ENCODE assay signal across 8 mouse cellular contexts in the genomic region with DNA sequence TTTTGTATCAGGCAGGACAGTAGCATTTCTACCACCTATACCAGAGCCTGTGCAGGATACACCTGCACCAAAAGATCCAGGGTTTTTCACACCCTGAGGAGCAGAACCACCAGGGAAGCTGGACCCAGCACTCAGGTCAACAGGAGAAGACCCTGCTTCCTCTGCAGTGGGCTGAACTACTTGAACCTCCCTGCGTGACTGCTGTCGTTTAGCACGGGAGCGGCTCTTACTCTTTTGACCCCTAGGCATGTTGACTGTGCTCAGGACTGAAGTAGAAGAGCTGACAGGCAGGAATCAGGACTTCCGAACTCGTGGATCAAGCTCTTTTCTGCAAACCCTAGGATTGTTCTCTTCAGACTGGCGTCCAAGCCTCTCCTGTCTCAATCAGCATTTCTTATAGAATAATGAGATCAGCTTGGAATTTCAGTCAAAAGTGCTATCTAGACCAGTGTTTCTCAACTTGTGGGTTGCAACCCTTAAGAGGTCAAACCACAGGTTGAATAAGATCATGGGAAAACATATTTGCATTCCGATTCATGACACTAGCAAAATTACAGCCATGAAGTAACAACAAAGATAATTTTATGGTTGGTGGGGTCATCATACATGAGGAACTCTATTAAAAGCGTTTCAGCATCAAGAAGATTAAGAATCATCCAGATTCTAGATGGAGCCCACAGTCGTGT. TPM values are rescaled to one million over a fixed set of nuclear protein-coding genes. Genes with fewer than 3 reads are reported as not detected.
DNase-seq lines count a peak whose midpoint lies in the region; ATAC-seq and TF ChIP-seq lines count a peak whose summit lies in the region.

No protein-coding gene starts in this region.

- DNase-seq in layer of hippocampus, adult 2 months (ENCODE audit: low spot score in 2 of 2) = no peak
- DNase-seq in layer of hippocampus, adult 9-10 months (ENCODE audit: low spot score) = no peak
- peak; percentile 30 for DNase-seq in cerebellum, adult 9-11 months
- DNase-seq in thymus, adult 2 months = peak; percentile 3
- no peak for DNase-seq in gastrocnemius, postnatal 25 days
- DNase-seq in layer of hippocampus, adult 18-20 months (ENCODE audit: low spot score in 2 of 2) = no peak

- no peak for TF ChIP-seq POLR2A in thymus, adult 2 months (IDR thresholded peaks at IDR 0.05; ENCODE audit: control insufficient read depth, extremely low read depth, insufficient read depth, low read length, poor library complexity)

- H3K4me2 ChIP-seq in heart, embryonic 16.5 days (ENCODE audit: low read depth, low read length) = peak overlapping the region; percentile 80
- peak overlapping the region; percentile 70 for H3K4me2 ChIP-seq in liver, embryonic 12.5 days

- ATAC-seq in heart, embryonic 16.5 days (replicated peaks; ENCODE audit: extremely low read depth, insufficient read depth, low FRiP score) = no peak
- no peak; the same call in 1 of the 2 replicates for ATAC-seq in liver, embryonic 12.5 days

- peak overlapping the region; percentile 85 for H3K4me3 ChIP-seq in layer of hippocampus, adult 2 months
- peak overlapping the region; percentile 75 for H3K4me3 ChIP-seq in heart, embryonic 16.5 days (ENCODE audit: low read length)
- peak overlapping the region; percentile 80 for H3K4me3 ChIP-seq in liver, embryonic 12.5 days
- H3K4me3 ChIP-seq in thymus, adult 2 months (ENCODE audit: control insufficient read depth, insufficient read depth, low read length) = peak overlapping the region; percentile 90

- peaks cover 23% of the 10 kb centered on the region for H3K4me1 ChIP-seq in heart, embryonic 16.5 days (ENCODE audit: control insufficient read depth, insufficient read depth, low read length)
- H3K4me1 ChIP-seq in liver, embryonic 12.5 days = peaks cover 26% of the 10 kb centered on the region
- H3K4me1 ChIP-seq in thymus, adult 2 months (replicated peaks; ENCODE audit: control insufficient read depth, insufficient read depth, low read length) = peaks cover 6% of the 10 kb centered on the region

- H3K27me3 ChIP-seq in heart, embryonic 16.5 days (ENCODE audit: control insufficient read depth, insufficient read depth, low read length) = no peaks in the 10 kb centered on the region
- H3K27me3 ChIP-seq in liver, embryonic 12.5 days (replicated peaks) = no peaks in the 10 kb centered on the region
- H3K27me3 ChIP-seq in thymus, adult 2 months (ENCODE audit: control insufficient read depth, insufficient read depth, low read length) = no peaks in the 10 kb centered on the region

- WGBS in heart, embryonic 16.5 days = 16% methylated on average over 10 of the region's 10 CpGs
- WGBS in liver, embryonic 12.5 days (ENCODE audit: insufficient replicate concordance) = 16% methylated on average over 10 of the region's 10 CpGs
- 35% methylated on average over 10 of the region's 10 CpGs for WGBS in thymus, adult 2 months

- H3K9me3 ChIP-seq in heart, embryonic 16.5 days (replicated peaks; ENCODE audit: control insufficient read depth, low read length) = no peaks in the 10 kb centered on the region
- H3K9me3 ChIP-seq in liver, embryonic 12.5 days (replicated peaks) = no peaks in the 10 kb centered on the region

- 0 out of 2 replicates have a peak, but pooled peaks cover 1% of the 10 kb centered on the region for H3K36me3 ChIP-seq in heart, embryonic 16.5 days (ENCODE audit: control insufficient read depth, insufficient read depth)
- peaks cover 7% of the 10 kb centered on the region for H3K36me3 ChIP-seq in liver, embryonic 12.5 days
- H3K36me3 ChIP-seq in thymus, adult 2 months (ENCODE audit: control insufficient read depth, insufficient read depth, low read length) = no peaks in the 10 kb centered on the region

- no peak for TF ChIP-seq CTCF in layer of hippocampus, adult 2 months (conservative IDR thresholded peaks at IDR 0.05)
- no peak for TF ChIP-seq CTCF in thymus, adult 2 months (IDR thresholded peaks at IDR 0.05; ENCODE audit: borderline replicate concordance, control insufficient read depth, extremely low read depth, insufficient read depth, low read length, poor library complexity)

- peak overlapping the region; percentile 92 for H3K27ac ChIP-seq in layer of hippocampus, adult 2 months
- peak overlapping the region; percentile 95 for H3K27ac ChIP-seq in heart, embryonic 16.5 days (ENCODE audit: low read length)
- peak overlapping the region; percentile 97 for H3K27ac ChIP-seq in liver, embryonic 12.5 days
- no peak overlapping the region for H3K27ac ChIP-seq in thymus, adult 2 months (ENCODE audit: control insufficient read depth, insufficient read depth, low read length)

- peak overlapping the region; percentile 92 for H3K9ac ChIP-seq in heart, embryonic 16.5 days (ENCODE audit: low read length)
- H3K9ac ChIP-seq in liver, embryonic 12.5 days = peak overlapping the region; percentile 86

RNA-seq across cellular contexts. Expression of a gene that starts 0.7 kb away (rescaled TPM):
- 10 to 100 TPM; 36.3 to 38.8 TPM for total RNA-seq in layer of hippocampus, adult 2 months (2021)
- polyA plus RNA-seq in heart, embryonic 16.5 days (2015; fragmentation: Nextera tagmentation; extraction: Ambion mirVana) = 34.3 and 34.6 TPM in 2 replicates
- 26.7 and 30.5 TPM in 2 replicates for polyA plus RNA-seq in liver, embryonic 12.5 days (2016; fragmentation: Nextera tagmentation; extraction: Ambion mirVana)
- 14.7 and 14.8 TPM in 2 replicates for polyA plus RNA-seq in thymus, adult 2 months (2012; rRNA removed)
- 1 to 10 TPM; 7.2 to 7.6 TPM for total RNA-seq in gastrocnemius, postnatal 25 days (2021)
- total RNA-seq in layer of hippocampus, adult 18-20 months (2021) = 10 to 100 TPM; 32.8 to 36.3 TPM

RNA-seq across cellular contexts. Expression of a gene that starts 0.8 kb away (rescaled TPM):
- total RNA-seq in layer of hippocampus, adult 2 months (2021) = under 1 TPM in 1 of 2 experiments, not detected in 1; 0.15 TPM
- polyA plus RNA-seq in heart, embryonic 16.5 days (2015; fragmentation: Nextera tagmentation; extraction: Ambion mirVana) = 0.08 and 0.14 TPM in 2 replicates
- 0.05 and 0.10 TPM in 2 replicates for polyA plus RNA-seq in liver, embryonic 12.5 days (2016; fragmentation: Nextera tagmentation; extraction: Ambion mirVana)
- polyA plus RNA-seq in thymus, adult 2 months (2012; rRNA removed) = 0.05 TPM in 1 of 2 replicates, not detected in the other
- total RNA-seq in gastrocnemius, postnatal 25 days (2021) = under 1 TPM in 1 of 2 experiments, not detected in 1; 0.15 TPM
- total RNA-seq in layer of hippocampus, adult 18-20 months (2021) = under 1 TPM; 0.12 to 0.25 TPM

Comparison
In these comparisons a context has a peak if more than half of its experiments do, and no peak if none do; other contexts are left out.
1. DNase-seq: peak in cerebellum, adult 9-11 months (single experiment) and thymus, adult 2 months (single experiment); none in layer of hippocampus, adult 2 months (0 of 2), layer of hippocampus, adult 9-10 months (single experiment), gastrocnemius, postnatal 25 days (single experiment) and layer of hippocampus, adult 18-20 months (0 of 2).
2. Peak in every context shown above with its lines, with median percentiles within 50 percentile points of each other: H3K4me3 ChIP-seq.